Mouse (Mus musculus) kidney, postnatal 14 days (tissue): ENCODE measurements around the gene Slc27a2.

ENCODE experiments used
- DNase-seq: peaks from one replicate; pipeline ENCODE4 v3.0.0; 2022; ENCODE audit warnings: mixed read lengths

Slc27a2 gene

DNA sequence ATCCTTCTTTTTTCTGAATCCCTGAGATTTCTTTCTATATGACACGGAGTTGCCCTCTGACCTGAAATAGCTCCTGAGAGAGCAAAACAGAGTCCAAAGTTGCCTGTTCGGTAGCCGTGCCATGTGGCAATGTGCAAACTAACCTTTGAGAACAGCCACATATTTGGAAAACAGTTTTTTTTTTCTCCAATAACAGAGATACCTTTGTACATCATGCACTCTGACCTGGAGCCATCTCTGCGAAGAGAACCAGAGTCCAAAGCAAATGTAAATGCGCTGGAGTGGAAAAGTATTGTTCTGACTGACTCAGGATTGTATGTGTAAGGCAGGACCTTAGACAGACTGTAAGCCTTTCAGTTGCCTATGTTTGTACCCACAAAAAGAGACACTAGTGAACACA, 3.3 kb downstream of the Slc27a2 start:
- DNase-seq: peak; percentile 67

DNA sequence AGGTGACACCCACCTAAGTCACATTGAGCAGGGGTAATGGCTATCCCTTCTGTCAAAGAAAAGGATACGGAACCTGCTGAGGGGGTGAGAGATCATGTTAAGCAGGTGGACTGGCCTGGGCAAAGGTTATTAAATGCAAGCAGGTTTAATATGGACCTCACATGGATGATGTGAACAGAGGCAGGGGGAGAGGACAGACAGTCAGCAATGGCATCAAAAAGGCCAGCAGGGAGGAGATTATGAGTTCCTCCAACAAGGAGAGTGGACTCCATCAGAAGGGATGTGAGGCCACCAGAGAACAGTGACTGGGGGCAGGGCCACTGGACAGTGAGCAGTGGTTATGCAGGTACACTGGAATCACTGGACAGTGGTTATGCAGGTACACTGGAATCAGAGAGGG, 7.9 kb downstream of the Slc27a2 start:
- DNase-seq: no peak

DNA sequence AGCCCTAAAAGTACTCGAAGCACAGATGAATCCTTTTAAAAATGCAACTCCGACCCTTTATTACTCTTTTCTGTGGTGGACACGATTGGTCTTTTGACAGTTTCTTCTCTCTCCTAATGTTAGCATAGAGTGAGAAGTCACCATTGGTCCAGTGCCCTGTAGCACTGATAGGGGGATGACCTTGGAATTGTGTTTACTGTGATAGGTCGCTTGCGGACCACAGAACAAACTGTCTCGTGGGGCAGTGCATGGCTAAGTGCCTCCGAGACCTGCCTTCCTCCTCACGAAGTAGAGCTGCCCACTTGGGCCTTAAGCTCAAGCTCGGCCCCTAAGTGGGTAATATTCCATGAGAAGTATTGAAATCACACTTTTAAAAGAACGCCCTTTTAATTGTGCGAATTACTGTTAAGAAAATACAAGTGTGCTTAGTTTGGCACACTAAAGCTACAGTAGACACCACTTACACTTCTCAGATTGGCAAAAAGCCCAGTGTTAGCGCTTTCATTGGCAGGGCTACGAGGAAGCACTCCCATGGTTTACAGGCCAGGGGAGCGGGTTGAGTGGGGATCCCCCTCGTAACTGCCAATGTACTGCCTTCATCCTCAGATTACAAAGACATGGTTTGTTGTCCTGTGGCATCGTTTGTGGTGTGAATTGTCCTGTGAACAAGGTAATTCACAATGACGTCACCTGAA, 11.4 kb downstream of the Slc27a2 start:
- DNase-seq: peak; percentile 40

DNA sequence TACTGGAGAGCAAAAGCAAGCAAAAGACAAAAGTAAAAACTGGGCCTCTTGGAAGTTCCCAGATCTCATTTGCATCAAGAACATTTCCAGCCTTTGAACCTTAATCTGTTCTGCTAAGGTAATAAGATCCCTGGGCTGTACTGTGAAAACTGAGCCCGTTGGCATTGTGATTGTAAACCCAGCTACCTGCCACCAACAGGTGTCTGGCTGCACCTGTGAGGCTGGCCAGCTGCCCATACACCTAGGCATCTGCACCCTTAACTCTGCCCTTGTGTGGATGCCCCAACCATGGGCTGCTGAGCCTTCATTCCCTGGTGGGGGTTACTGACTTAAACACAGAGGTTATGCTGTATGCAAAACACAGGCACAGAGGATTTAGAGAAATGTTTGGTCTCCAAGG, 20.0 kb downstream of the Slc27a2 start:
- peak; percentile 29 for DNase-seq

DNA sequence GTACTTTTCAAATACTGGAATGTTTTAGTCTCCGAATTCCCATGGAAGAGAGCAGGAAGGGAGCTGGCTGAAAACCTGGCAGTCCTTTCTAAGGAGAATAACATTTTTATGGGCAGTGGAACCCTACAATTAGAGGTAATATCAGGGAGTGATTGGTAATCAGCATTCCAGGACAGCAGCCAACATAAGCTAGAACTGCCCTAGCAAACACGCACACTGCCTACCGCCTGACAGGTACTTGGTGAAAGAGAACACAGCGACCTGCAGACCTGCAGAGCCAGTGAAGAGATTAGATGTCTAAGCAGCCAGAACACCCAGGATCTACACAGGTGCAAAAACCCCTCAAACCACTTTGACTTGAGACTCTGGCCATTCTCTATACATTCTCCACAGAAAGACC, 20.5 kb downstream of the Slc27a2 start:
- DNase-seq: no peak

DNA sequence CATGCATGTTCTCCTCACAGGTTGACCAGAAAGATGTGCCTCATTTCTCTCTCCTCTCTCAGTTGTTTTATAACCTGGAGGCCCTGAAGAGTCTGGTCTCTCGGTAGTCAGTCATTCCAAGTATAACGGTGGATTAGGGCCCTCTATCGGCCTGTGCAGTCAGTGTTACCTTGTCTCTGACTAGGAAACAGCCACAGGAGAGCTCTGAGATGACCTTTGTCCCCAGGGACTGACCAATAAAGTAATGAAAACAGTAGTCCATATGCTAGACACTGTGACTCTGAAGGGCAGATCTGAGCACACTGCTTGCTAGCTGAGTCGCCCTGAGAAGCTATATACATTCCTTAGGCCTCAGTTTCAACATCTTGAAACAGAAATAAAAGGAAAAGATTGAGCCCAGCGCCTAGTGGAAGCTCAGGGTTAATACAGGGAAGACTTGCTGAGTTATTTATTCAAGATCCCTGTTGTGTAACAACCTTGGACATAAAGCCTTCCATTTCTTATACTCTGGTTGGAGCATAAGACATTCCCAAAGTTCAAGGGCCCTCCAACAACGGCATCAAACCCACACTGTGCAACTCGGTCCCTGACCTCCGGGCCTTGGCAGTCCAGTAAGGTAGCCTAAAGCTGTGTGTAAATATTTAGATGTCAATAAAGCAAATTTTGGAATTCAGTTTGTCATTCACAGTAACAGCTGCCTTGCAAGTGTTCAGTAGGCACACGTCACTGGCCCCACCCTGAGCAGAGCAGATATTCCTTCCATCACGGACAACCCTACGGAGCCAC, 23.4 kb downstream of the Slc27a2 start:
- DNase-seq: peak; percentile 50

DNA sequence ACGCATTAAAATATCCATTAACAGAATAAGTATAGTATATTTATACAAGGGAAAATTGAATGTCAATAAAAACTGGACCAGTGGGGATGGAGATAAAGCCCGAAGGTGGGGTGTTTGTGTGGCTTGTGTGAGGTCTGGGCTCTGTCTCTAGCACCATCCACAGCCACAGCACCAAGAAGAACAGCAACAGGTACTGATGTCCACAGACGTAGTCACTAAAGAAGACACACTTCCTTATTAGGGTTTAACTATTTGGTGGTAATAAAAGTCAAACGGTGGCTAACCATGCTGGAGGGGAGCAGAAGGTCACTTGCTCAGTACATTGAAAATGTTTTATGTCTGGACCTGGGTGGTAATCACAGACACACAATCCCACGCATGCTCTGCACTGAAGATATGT, 25.2 kb downstream of the Slc27a2 start:
- no peak for DNase-seq

DNA sequence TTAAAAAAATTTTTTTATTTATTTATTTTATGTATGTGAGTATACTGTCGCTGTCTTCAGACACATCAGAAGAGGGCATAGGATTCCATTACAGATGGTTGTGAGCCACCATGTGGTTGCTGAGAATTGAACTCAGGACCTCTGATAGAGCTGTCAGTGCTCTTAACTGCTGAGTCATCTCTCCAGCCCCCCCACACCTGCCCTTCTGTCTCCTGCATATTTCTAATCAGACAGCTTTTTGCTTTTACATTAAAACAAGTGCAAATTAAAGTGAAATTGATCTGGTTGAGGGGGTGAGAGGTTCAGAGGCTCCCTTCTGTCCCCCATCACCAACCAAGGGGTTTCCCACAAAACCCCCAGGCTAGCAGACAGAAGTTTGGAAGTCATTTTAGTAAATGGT, 27.1 kb downstream of the Slc27a2 start:
- no peak for DNase-seq

DNA sequence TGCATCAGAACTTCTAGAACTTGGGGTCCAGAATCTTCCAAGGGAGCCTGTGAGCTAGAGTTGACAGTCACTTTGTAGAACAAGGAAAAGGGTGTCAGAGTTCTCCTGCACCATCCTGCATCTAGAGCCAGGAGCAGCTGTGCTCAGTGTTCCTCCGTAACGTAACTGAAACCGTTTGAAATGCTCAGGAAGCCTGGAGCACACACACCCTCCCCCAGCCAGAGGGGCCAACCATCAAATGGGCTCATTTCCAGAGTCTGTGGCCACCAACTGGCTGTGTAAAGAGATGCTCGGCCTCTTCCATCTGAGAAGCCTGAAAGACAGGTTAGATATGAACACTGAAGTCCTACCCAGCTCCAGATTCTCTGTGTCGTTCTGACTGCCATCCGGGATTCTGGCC, 31.8 kb downstream of the Slc27a2 start:
- no peak for DNase-seq

DNA sequence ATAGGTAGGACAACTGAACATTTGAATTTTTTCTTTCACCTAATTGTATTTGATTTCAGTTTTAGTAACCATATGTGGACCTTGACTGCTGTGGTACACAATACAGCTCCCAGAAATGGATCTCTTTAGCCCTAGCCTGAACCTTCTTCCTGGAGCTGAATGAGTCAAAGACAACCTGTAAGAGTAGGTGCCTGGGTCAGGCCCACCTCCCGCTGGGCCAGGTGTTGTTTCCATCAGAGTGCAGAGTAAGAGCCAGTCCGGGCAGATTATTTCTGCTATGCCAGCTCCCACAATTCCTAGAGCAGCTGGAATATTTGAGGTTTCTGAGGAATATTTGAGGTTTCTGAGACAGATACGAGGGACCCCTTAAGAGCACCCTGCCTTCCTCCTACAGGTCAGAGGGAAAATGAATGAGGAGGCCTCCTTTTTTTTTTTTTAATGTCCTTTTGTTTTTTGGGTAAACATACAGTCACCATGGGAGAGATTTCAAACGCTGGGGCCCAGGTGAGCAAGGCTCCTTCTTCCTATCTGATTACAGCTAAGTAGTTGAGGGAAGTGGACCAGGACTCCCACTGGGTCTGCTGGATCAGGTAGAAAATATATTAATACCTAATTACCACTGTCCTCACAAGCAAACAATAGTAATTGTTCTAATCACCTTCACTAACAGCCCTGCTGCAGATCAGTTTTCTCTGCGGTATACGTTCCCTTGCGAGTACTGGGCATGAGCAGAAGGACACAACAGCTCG, 32.6 kb downstream of the Slc27a2 start:
- no peak for DNase-seq

DNA sequence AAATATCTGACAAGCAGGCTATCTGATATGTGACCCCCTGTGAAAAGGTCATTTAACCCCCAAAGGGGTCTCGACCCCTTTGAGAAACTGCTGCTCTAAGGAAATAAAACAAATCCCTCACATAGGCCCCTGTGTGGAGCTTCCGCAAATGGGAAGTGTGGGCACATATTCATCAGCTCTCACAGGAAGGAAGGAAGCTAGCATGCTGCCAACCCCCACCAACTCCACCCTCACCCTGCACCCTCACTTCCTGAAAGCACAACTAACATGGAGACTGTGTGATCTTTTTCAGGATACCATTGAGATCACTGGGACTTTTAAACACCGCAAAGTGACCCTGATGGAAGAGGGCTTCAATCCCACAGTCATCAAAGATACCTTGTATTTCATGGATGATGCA, 35.3 kb downstream of the Slc27a2 start:
- no peak for DNase-seq

DNA sequence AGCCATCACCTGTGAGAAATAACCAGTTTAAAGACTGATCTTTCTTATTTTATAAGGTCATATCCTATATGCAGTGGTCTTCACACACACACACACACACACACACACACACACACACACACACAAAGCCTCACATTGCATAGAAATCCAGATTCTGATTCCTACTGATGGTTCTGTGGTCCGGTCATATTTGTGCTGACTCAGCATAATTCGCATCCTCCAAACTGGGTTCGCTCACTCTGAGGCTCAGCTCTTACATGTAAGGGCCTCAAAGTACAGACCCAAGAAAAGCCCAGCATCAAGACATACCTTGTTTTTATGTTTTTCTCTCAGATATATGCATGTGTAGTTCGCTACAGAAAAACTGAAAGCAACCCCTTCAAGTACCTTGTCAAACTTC, 39.1 kb downstream of the Slc27a2 start:
- DNase-seq: no peak

DNA sequence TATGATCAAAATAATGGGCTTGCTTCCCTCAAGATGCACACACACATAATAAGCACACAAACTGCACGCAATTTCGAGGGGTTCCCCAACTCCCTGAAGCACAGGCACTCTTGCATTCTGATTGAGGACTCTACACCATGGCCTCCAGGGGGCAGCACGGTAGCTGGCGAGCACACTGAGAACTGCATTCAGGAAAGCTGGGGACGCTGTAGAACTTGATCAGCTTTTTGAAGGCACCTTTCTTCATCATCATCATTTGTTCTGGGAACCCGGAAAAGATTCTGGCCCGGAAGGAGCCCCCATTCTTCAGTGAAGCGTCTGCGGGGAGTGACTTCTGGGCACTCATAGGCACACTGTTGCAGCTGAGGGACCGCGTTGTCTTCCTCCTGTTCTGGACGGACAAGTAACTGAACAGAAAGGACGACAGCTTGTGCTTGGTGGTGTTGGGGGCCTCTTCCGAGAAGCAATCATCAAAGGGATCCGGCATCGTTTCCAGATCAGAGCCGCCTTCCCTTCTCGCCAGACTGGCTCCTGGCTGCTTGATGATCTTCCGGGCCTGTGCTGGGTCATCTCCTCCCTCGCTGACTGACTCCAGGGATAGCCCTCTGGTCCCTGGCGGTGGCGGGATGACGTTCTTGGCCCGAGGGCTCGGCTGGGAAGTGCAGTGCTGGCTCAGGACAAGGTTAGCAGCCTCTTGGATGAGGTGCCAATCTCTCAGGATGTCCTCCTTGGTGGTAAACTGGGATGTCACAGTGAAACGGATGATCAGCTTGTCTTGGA, 41.8 kb downstream of the Slc27a2 start:
- DNase-seq: peak; percentile 68

DNA sequence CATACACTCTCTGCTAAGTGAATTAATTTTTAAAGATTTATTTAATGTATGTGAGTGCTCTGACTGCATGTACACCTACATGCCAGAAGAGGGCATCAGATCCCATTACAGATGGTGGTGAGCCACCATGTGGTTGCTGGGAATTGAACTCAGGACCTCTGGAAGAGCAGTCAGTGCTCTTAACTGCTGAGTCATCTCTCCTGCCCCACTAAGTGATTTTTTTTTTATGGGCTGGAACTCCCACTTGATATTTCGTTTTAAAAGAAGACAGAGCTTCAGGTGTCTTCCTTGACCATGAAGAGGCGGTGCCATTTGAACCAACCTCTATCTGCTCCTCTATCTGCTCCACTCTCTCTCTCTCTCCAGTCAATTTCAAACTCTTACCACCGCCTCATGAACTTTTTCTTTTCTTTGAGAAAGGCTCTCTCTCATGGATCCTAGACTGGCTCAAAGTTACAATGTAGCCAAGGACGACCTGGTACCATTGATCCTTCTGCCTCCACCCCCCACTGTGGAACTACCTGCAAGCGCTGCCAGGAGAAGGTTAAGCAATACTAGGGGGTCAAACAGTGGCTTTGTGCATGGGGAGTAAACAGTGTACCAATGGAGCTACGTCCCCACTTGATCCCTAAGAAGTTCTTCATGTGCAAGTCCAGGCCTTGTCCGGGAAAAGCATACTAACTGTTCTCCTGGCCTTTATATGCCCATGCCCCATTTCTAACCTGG, 44.3 kb downstream of the Slc27a2 start:
- no peak for DNase-seq

DNA sequence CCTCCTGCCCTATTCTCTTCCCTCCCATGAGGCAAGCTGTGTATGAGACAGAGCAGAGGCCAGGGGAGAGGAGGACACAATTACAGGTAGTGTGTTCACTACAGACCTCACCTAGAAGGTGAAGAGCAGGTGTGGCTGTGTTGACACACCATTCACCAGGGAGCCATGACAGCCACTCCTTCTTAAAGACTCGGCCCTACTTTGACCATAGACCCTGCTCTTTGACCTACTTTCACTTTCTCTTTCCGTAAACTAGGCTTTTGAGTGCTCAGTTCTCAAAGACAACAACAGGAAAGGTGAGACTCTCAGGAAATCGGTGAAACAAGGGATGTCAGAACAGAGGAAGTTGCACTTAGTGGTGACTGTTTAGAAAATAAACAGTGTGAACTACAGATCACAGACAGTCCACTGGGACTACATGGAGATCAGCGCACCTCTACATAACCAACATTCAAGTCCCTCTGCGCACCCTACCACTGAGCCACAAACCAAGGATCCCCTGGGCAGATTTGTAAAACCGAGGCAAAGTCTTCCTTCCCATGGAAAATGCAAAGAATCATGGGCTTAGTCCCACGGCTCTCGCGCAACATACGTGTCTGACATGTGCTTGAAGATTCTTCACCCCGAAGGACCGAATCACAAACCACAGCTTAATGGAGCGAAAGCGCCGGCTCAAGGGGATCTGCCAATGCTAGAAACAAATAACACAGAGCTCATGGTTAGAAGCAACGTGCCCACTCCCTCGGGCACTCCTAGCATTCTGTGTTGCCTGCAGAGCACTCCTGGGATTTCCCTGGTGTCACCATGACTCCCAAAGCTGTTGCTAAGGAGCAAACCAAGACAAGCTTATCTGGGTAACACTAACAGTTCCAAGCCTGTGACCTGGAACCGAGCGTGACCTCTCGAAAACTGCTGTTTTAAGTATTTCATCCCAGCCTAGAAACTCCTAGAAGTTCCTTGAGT, 45.4 kb downstream of the Slc27a2 start:
- no peak for DNase-seq

DNA sequence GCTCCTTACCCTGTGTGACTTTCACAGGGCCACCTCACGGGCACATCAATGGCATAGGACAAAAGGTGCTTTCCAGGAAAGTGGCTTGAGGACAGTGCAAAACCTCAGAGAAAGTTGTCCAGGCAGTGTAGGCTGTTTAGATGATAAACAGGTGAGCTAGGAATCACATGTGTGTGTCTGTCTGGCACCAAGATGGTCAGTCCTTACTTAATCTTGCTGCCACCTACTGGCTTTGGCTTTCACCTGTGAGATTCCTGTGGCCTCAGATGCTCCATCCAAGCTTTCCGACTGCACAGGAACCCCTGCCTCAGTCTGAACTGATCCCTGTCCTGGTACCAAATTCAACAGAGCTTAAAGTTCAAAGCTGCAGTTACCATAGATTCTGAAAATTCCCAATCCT, 46.2 kb downstream of the Slc27a2 start:
- no peak for DNase-seq

DNA sequence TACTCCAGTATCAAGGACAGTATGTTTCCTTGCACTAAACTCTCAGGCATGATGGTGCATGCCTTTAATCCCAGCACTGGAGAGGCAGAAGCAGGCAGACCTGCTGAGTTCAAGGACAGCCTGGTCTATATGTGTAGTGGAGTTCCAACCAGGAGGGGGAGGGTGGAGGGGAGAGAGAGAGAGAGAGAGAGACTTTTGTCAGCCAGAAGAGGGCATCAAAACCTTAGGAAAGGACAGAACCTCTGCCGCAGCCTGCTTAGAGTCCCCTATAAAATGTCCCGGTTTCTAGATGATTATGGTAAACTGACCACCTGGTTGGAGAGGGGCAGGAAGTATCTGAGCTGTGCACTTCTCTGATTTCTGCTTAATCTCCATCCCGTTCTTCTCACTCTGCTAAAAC, 46.8 kb downstream of the Slc27a2 start:
- DNase-seq: no peak

DNA sequence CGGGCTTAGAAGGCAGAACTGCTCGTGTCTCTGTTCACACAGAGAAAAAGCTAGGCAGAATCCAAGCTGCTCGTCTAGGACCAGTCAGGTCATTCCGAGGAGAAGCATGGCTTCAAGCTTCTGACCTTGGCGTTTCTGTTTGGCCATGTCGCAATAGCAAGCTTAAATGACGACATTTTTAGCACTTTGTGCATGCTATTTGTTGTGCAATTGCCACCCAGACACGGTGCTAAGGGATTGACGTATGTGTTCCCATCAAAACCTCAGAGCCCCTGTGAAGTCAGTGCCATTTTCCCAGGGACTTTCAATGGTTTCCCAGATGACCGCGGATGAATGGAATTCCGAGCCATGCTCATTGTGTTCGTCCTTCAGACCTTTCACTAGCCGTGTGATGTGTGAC, 48.3 kb downstream of the Slc27a2 start:
- DNase-seq: no peak

DNA sequence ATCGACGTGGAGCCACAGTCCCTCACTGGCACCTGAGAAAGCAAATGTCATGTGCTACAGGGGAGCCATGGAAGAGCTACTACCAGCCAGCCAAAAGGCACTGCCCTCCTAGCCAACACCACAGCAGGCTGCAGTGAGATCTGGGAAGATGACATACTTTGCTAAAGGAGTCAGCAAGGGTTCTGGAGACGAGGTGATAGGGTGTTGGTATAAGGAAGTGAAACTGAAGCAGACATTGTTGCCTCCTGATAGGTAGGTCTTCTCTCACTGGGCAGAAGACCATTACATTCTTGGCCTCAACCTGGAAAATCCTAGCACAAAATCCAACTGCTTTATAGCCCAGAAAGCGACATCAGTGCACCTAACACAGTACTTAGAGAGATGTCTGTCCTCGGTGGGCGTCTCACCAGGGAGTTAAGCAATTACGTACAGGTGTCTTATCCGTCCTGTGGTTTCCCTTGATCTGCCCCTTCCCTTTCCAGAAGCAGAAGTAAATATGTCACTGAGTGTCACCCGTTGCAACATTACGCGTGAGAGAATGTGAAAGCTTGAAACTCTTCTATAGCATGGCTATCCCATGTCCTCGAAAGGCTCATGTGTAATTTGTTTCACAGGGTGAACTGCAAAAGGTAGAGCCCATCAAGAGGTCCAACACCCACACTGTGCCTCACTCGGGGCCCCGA, 49.9 kb downstream of the Slc27a2 start:
- no peak for DNase-seq

DNA sequence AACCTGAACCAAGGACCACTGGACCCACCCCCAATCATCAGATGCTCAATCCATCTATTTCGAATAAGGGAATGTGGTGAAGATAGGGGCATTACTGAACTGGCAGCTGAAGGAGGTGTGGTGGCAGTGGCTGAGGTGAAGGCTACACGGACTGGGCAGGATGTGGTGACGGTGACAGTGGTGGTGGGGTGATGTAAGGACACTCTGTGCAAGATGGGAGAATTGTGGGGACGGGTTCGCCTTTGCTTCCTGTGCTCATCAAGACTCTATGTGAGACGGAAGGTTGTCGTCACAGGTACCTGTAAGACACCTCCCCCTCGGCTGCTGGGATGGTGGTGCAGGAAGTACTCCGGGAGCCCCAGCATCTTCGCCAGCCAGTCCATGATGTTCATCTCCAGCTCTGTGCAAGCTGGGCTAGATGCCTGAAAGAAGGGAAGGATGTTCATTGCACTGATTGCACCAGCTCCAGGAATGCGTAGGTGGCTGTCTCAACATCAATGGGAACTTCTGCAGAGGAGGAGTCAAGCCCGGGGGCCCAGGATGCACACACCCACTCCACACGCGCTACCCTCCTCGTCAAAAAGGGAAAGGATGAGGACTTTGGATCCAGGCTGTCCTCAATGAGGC, 54.0 kb downstream of the Slc27a2 start:
- no peak for DNase-seq
